Mouse (Mus musculus) embryo, embryonic 10 days (tissue): ENCODE measurements around the gene Sectm1b.
"Not testable (repeated sequence)": the region's sequence is repeated elsewhere in the genome, so short reads cannot be mapped to it uniquely, and the experiment has no call there.

Source experiments
- DNase-seq: peaks from one replicate; pipeline ENCODE4 v3.0.0-alpha.2; 2015; ENCODE audit warnings: low spot score

Sectm1b gene

GRCm38 (mm10) chr11:121063379-121063778 is at the start of gene Sectm1b:
Gene Sectm1b, minus strand, starts transcription at chr11:121063569.
- no peak for DNase-seq

GRCm38 (mm10) chr11:121112091-121112775 is 48.9 kb upstream of the Sectm1b start:
- DNase-seq, result no peak

- DNase-seq, result no peak
Measured at GRCm38 (mm10) chr11:121111601-121112000, 48.2 kb upstream of the Sectm1b start.

- DNase-seq, result no peak
Measured at GRCm38 (mm10) chr11:121111051-121111450, 47.7 kb upstream of the Sectm1b start.

GRCm38 (mm10) chr11:121109986-121110385 is 46.6 kb upstream of the Sectm1b start:
- DNase-seq, result peak; percentile 36

- no peak for DNase-seq
Measured at GRCm38 (mm10) chr11:121108061-121108460, 44.7 kb upstream of the Sectm1b start.

- DNase-seq, result not testable (repeated sequence)
Measured at GRCm38 (mm10) chr11:121107242-121107641, 43.9 kb upstream of the Sectm1b start.

- DNase-seq, result no peak
Measured at GRCm38 (mm10) chr11:121101124-121101805, 37.9 kb upstream of the Sectm1b start.

- no peak for DNase-seq
Measured at GRCm38 (mm10) chr11:121100692-121101091, 37.3 kb upstream of the Sectm1b start.

GRCm38 (mm10) chr11:121099762-121100161 is 36.4 kb upstream of the Sectm1b start:
- no peak for DNase-seq

- DNase-seq, result no peak
Measured at GRCm38 (mm10) chr11:121092606-121093585, 29.5 kb upstream of the Sectm1b start.

GRCm38 (mm10) chr11:121090943-121091342 is 27.6 kb upstream of the Sectm1b start:
- no peak for DNase-seq

- no peak for DNase-seq
Measured at GRCm38 (mm10) chr11:121089756-121090546, 26.6 kb upstream of the Sectm1b start.

- no peak for DNase-seq
Measured at GRCm38 (mm10) chr11:121088997-121089396, 25.6 kb upstream of the Sectm1b start.

- DNase-seq, result no peak
Measured at GRCm38 (mm10) chr11:121086296-121086695, 22.9 kb upstream of the Sectm1b start.

GRCm38 (mm10) chr11:121085181-121085580 is 21.8 kb upstream of the Sectm1b start:
- DNase-seq, result no peak

GRCm38 (mm10) chr11:121082857-121083500 is 19.6 kb upstream of the Sectm1b start:
- no peak for DNase-seq

GRCm38 (mm10) chr11:121082250-121082649 is 18.9 kb upstream of the Sectm1b start:
- no peak for DNase-seq

GRCm38 (mm10) chr11:121081120-121081519 is 17.8 kb upstream of the Sectm1b start, which contains the start of gene Sectm1a:
Gene Sectm1a, minus strand, starts transcription at chr11:121081220.
- no peak for DNase-seq

GRCm38 (mm10) chr11:121080330-121080729 is 17.0 kb upstream of the Sectm1b start:
- no peak for DNase-seq

- no peak for DNase-seq
Measured at GRCm38 (mm10) chr11:121075655-121076054, 12.3 kb upstream of the Sectm1b start.
